Mouse (Mus musculus): ENCODE measurements around the gene Alox8. TPM values are rescaled to one million over a fixed set of nuclear protein-coding genes. Genes with fewer than 3 reads are reported as not detected.

Gene Alox8
- total and polyA plus RNA-seq, 3 experiments, result 0.68 to 1.6 (median 0.84) TPM

GRCm38 (mm10) chr11:69148451-69148960 lies 49.1 kb downstream of the Alox8 start:
- H3K79me2 ChIP-seq (replicated peaks; ENCODE audit: control insufficient read depth, insufficient read depth, low read length), result no peaks in the 10 kb centered on the region
- no peak overlapping the region for H3K27ac ChIP-seq
- H3K4me1 ChIP-seq (ENCODE audit: control insufficient read depth, insufficient read depth, low read length), result peaks cover 1% of the 10 kb centered on the region; the same call in 1 of the 2 replicates
- intact Hi-C loops (cut with DNase I), result no loop called here
- no peak overlapping the region for H3K9ac ChIP-seq (ENCODE audit: low read depth, low read length)
- H3K27me3 ChIP-seq (ENCODE audit: control insufficient read depth, insufficient read depth, low read length), result no peaks in the 10 kb centered on the region
- H3K36me3 ChIP-seq (ENCODE audit: control insufficient read depth, insufficient read depth, low read length), result no peaks in the 10 kb centered on the region
- TF ChIP-seq CTCF (IDR thresholded peaks at IDR 0.05), result no peak
- no peak for TF ChIP-seq EP300 (IDR thresholded peaks at IDR 0.05; ENCODE audit: insufficient read depth, low read depth, low read length)
- no peak for TF ChIP-seq POLR2A (IDR thresholded peaks at IDR 0.05; ENCODE audit: insufficient read depth, low read depth, low read length)
- H3K4me3 ChIP-seq, result no peak overlapping the region
- WGBS, result 83% methylated on average over 5 of the region's 5 CpGs
- DNase-seq, result no peak

DNA sequence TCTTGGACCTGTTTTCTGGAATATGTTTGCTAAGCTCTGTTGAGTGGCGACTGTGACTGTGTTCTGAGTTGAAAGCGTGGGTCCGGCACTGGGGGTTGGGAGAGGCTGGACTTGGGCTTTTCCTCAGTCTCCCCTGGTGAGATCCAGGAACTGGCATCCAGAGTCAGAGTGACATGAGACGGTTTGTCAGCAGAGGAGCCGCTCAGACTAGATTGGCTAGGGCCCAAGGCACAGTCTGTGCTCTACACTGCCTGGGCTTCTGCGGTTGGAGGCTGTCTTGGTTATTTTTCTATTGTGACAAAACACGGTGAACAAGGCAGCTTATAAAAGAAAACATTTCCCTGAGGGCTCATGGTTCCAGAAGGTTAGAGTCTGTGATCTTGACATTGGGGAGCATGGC lies 50.1 kb downstream of the Alox8 start:
- no peaks in the 10 kb centered on the region for H3K27me3 ChIP-seq (ENCODE audit: control insufficient read depth, insufficient read depth, low read length)
- H3K4me3 ChIP-seq, result no peak overlapping the region
- intact Hi-C loops (cut with DNase I), result no loop called here
- no peak for DNase-seq
- H3K27ac ChIP-seq, result no peak overlapping the region
- H3K9ac ChIP-seq (ENCODE audit: low read depth, low read length), result no peak overlapping the region
- peaks cover 1% of the 10 kb centered on the region; the same call in 1 of the 2 replicates for H3K4me1 ChIP-seq (ENCODE audit: control insufficient read depth, insufficient read depth, low read length)
- H3K36me3 ChIP-seq (ENCODE audit: control insufficient read depth, insufficient read depth, low read length), result no peaks in the 10 kb centered on the region
- TF ChIP-seq CTCF (IDR thresholded peaks at IDR 0.05) (no peak), POLR2A (IDR thresholded peaks at IDR 0.05; ENCODE audit: insufficient read depth, low read depth, low read length) (no peak), EP300 (IDR thresholded peaks at IDR 0.05; ENCODE audit: insufficient read depth, low read depth, low read length) (no peak)
- 55% methylated on average over 7 of the region's 7 CpGs for WGBS
- H3K79me2 ChIP-seq (replicated peaks; ENCODE audit: control insufficient read depth, insufficient read depth, low read length), result no peaks in the 10 kb centered on the region

DNA sequence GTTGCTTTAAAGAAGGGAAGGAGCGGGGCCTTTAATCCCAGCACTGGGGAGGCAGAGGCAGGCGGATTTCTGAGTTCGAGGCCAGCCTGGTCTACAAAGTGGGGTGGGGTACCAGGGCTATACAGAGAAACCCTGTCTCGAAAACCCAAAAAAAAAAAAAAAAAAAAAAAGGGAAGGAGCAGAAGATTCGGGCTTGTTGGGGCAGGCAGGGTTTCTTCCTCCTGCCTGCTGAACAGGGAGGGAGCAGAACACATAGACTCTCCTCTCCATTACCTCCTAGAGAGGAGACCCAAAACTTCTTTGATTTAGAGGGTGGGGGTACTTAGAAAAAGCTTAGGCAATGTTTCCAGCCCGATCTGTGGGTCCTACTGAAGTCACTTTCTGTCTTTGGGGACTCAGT lies 62.3 kb downstream of the Alox8 start:
- DNase-seq, result no peak
- no peak overlapping the region for H3K27ac ChIP-seq
- H3K4me3 ChIP-seq, result no peak overlapping the region
- no peaks in the 10 kb centered on the region for H3K36me3 ChIP-seq (ENCODE audit: control insufficient read depth, insufficient read depth, low read length)
- H3K4me1 ChIP-seq (ENCODE audit: control insufficient read depth, insufficient read depth, low read length), result no peaks in the 10 kb centered on the region
- intact Hi-C loops (cut with DNase I), result no loop called here
- TF ChIP-seq POLR2A (IDR thresholded peaks at IDR 0.05; ENCODE audit: insufficient read depth, low read depth, low read length), result no peak
- TF ChIP-seq CTCF (IDR thresholded peaks at IDR 0.05), result no peak
- TF ChIP-seq EP300 (IDR thresholded peaks at IDR 0.05; ENCODE audit: insufficient read depth, low read depth, low read length), result no peak
- no peak overlapping the region for H3K9ac ChIP-seq (ENCODE audit: low read depth, low read length)
- 85% methylated on average over 6 of the region's 6 CpGs for WGBS
- no peaks in the 10 kb centered on the region for H3K27me3 ChIP-seq (ENCODE audit: control insufficient read depth, insufficient read depth, low read length)
- H3K79me2 ChIP-seq (replicated peaks; ENCODE audit: control insufficient read depth, insufficient read depth, low read length), result no peaks in the 10 kb centered on the region

DNA sequence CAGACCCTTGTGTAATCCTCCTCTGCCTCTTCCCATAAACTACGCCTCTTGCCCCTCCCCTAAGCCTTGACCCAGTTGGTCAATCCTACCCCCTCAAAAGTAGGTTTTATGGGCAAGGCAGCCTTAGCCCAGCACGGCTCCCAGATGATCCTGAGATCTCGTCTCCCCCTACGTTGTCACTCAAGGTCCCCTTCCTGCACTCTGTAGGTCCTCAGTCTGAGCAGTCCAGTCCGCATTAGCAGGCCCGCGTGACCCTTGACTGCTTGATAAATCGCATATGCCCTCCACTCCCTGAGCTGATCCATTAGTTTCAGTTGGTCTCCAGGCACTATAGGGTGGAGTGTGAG lies 63.0 kb downstream of the Alox8 start:
- H3K36me3 ChIP-seq (ENCODE audit: control insufficient read depth, insufficient read depth, low read length), result no peaks in the 10 kb centered on the region
- H3K9ac ChIP-seq (ENCODE audit: low read depth, low read length), result no peak overlapping the region
- TF ChIP-seq POLR2A (IDR thresholded peaks at IDR 0.05; ENCODE audit: insufficient read depth, low read depth, low read length), result no peak
- no peak for TF ChIP-seq CTCF (IDR thresholded peaks at IDR 0.05)
- no peak for TF ChIP-seq EP300 (IDR thresholded peaks at IDR 0.05; ENCODE audit: insufficient read depth, low read depth, low read length)
- intact Hi-C loops (cut with DNase I), result no loop called here
- no peaks in the 10 kb centered on the region for H3K4me1 ChIP-seq (ENCODE audit: control insufficient read depth, insufficient read depth, low read length)
- peak overlapping the region; percentile 57; the same call in 1 of the 2 replicates for H3K4me3 ChIP-seq
- DNase-seq, result no peak
- no peak overlapping the region for H3K27ac ChIP-seq
- 53% methylated on average over 8 of the region's 8 CpGs for WGBS
- no peaks in the 10 kb centered on the region for H3K27me3 ChIP-seq (ENCODE audit: control insufficient read depth, insufficient read depth, low read length)
- no peaks in the 10 kb centered on the region for H3K79me2 ChIP-seq (replicated peaks; ENCODE audit: control insufficient read depth, insufficient read depth, low read length)

Other genes starting within 250 kb of the Alox8 start
- 10 to 100 TPM; 27.8 to 28.5 TPM for gene Arhgef15, start 240.4 kb downstream of the Alox8 start, total RNA-seq (2021)
- gene Arhgef15, start 240.4 kb downstream of the Alox8 start, polyA plus RNA-seq (2012; rRNA removed), result 52.9 and 77.3 TPM in 2 replicates
- gene Slc25a35, start 229.7 kb downstream of the Alox8 start, total RNA-seq (2021), result 1 to 10 TPM; 4.2 to 5.3 TPM
- 21.6 and 24.2 TPM in 2 replicates for gene Slc25a35, start 229.7 kb downstream of the Alox8 start, polyA plus RNA-seq (2012; rRNA removed)
- gene Rangrf, start 222.7 kb downstream of the Alox8 start, total RNA-seq (2021), result 100 to 1,000 TPM in 1 of 2 experiments, 10 to 100 TPM in 1; 80.7 to 100 TPM
- gene Rangrf, start 222.7 kb downstream of the Alox8 start, polyA plus RNA-seq (2012; rRNA removed), result 145 and 169 TPM in 2 replicates
- 1 to 10 TPM; 5.9 to 6.4 TPM for gene Pfas, start 189.4 kb downstream of the Alox8 start, total RNA-seq (2021)
- 8.5 and 11.5 TPM in 2 replicates for gene Pfas, start 189.4 kb downstream of the Alox8 start, polyA plus RNA-seq (2012; rRNA removed)
- 10 to 100 TPM; 10.7 to 15.7 TPM for gene Ctc1, start 181.9 kb downstream of the Alox8 start, total RNA-seq (2021)
- gene Ctc1, start 181.9 kb downstream of the Alox8 start, polyA plus RNA-seq (2012; rRNA removed), result 21.5 and 26.8 TPM in 2 replicates
- gene Aurkb, start 152.2 kb downstream of the Alox8 start, total RNA-seq (2021), result under 1 TPM; 0.21 to 0.59 TPM
- gene Aurkb, start 152.2 kb downstream of the Alox8 start, polyA plus RNA-seq (2012; rRNA removed), result 0.61 and 1.1 TPM in 2 replicates
- 10 to 100 TPM; 15.3 to 17.8 TPM for gene Borcs6, start 138.1 kb downstream of the Alox8 start, total RNA-seq (2021)
- gene Borcs6, start 138.1 kb downstream of the Alox8 start, polyA plus RNA-seq (2012; rRNA removed), result 13.0 and 14.2 TPM in 2 replicates
- 1 to 10 TPM; 5.6 to 6.6 TPM for gene Tmem107, start 127.0 kb downstream of the Alox8 start, total RNA-seq (2021)
- gene Tmem107, start 127.0 kb downstream of the Alox8 start, polyA plus RNA-seq (2012; rRNA removed), result 15.9 and 26.1 TPM in 2 replicates
- gene Vamp2, start 109.4 kb downstream of the Alox8 start, total RNA-seq (2021), result 10 to 100 TPM; 63.4 to 70.8 TPM
- 83.0 and 90.0 TPM in 2 replicates for gene Vamp2, start 109.4 kb downstream of the Alox8 start, polyA plus RNA-seq (2012; rRNA removed)
- gene Per1, start 102.6 kb downstream of the Alox8 start, total RNA-seq (2021), result 10 to 100 TPM; 44.4 to 79.8 TPM
- gene Per1, start 102.6 kb downstream of the Alox8 start, polyA plus RNA-seq (2012; rRNA removed), result 18.0 and 36.4 TPM in 2 replicates
- gene Hes7, start 77.4 kb downstream of the Alox8 start, total RNA-seq (2021), result under 1 TPM in 1 of 2 experiments, not detected in 1; 0.11 TPM
- gene Hes7, start 77.4 kb downstream of the Alox8 start, polyA plus RNA-seq (2012; rRNA removed), result 0.10 TPM in 1 of 2 replicates, not detected in the other
- gene 9130213A22Rik, start 75.3 kb downstream of the Alox8 start, total RNA-seq (2021), result under 1 TPM; 0.21 to 0.23 TPM
- 0.82 and 1.00 TPM in 2 replicates for gene 9130213A22Rik, start 75.3 kb downstream of the Alox8 start, polyA plus RNA-seq (2012; rRNA removed)
- gene Aloxe3, start 71.9 kb downstream of the Alox8 start, total RNA-seq (2021), result under 1 TPM; 0.05 to 0.07 TPM
- gene Aloxe3, start 71.9 kb downstream of the Alox8 start, polyA plus RNA-seq (2012; rRNA removed), result 0.16 TPM in 1 of 2 replicates, not detected in the other
- not detected for gene Alox12b, start 40.9 kb downstream of the Alox8 start, total RNA-seq (2021)
- 0.04 TPM in 1 of 2 replicates, not detected in the other for gene Alox12b, start 40.9 kb downstream of the Alox8 start, polyA plus RNA-seq (2012; rRNA removed)
- gene Gucy2e, start 39.2 kb upstream of the Alox8 start, total RNA-seq (2021), result 1 to 10 TPM; 1.6 to 1.8 TPM
- 0.06 TPM in 2 replicates for gene Gucy2e, start 39.2 kb upstream of the Alox8 start, polyA plus RNA-seq (2012; rRNA removed)
- gene Cntrob, start 125.9 kb upstream of the Alox8 start, total RNA-seq (2021), result 1 to 10 TPM; 2.3 to 2.5 TPM
- gene Cntrob, start 125.9 kb upstream of the Alox8 start, polyA plus RNA-seq (2012; rRNA removed), result 3.0 and 4.0 TPM in 2 replicates
- gene Trappc1, start 126.1 kb upstream of the Alox8 start, total RNA-seq (2021), result 10 to 100 TPM; 45.5 to 48.0 TPM
- gene Trappc1, start 126.1 kb upstream of the Alox8 start, polyA plus RNA-seq (2012; rRNA removed), result 46.6 and 84.3 TPM in 2 replicates
- gene Kcnab3, start 128.4 kb upstream of the Alox8 start, total RNA-seq (2021), result under 1 TPM; 0.11 to 0.23 TPM
- 0.53 and 0.61 TPM in 2 replicates for gene Kcnab3, start 128.4 kb upstream of the Alox8 start, polyA plus RNA-seq (2012; rRNA removed)
- under 1 TPM; 0.31 to 0.36 TPM for gene Rnf227, start 142.6 kb upstream of the Alox8 start, total RNA-seq (2021)
- 0.51 and 0.82 TPM in 2 replicates for gene Rnf227, start 142.6 kb upstream of the Alox8 start, polyA plus RNA-seq (2012; rRNA removed)
- gene Chd3, start 171.6 kb upstream of the Alox8 start, total RNA-seq (2021), result 10 to 100 TPM; 18.3 to 20.2 TPM
- gene Chd3, start 171.6 kb upstream of the Alox8 start, polyA plus RNA-seq (2012; rRNA removed), result 20.3 and 22.2 TPM in 2 replicates
- 100 to 1,000 TPM; 102 to 113 TPM for gene Naa38, start 197.6 kb upstream of the Alox8 start, total RNA-seq (2021)
- 128 and 145 TPM in 2 replicates for gene Naa38, start 197.6 kb upstream of the Alox8 start, polyA plus RNA-seq (2012; rRNA removed)
- 10 to 100 TPM; 27.9 to 32.1 TPM for gene Cyb5d1, start 197.8 kb upstream of the Alox8 start, total RNA-seq (2021)
- gene Cyb5d1, start 197.8 kb upstream of the Alox8 start, polyA plus RNA-seq (2012; rRNA removed), result 19.9 and 29.8 TPM in 2 replicates
- 10 to 100 TPM; 20.4 to 21.4 TPM for gene Tmem88, start 200.4 kb upstream of the Alox8 start, total RNA-seq (2021)
- 61.4 and 66.4 TPM in 2 replicates for gene Tmem88, start 200.4 kb upstream of the Alox8 start, polyA plus RNA-seq (2012; rRNA removed)
- 10 to 100 TPM; 19.7 to 27.8 TPM for gene Kdm6b, start 215.8 kb upstream of the Alox8 start, total RNA-seq (2021)
- 6.5 and 8.6 TPM in 2 replicates for gene Kdm6b, start 215.8 kb upstream of the Alox8 start, polyA plus RNA-seq (2012; rRNA removed)

Measured in heart, adult 2 months (tissue).